Mouse (Mus musculus) mesoderm, embryonic 11.5 days (tissue): ENCODE measurements around the gene Lhx5.
A peak's percentile ranks its signal among the peaks of the same experiment; 100 is the strongest.

Source experiments
- DNase-seq: peaks from one replicate; pipeline ENCODE4 v3.0.0-alpha.2; 2012; ENCODE audit warnings: low read depth, low spot score

Lhx5 gene

DNA sequence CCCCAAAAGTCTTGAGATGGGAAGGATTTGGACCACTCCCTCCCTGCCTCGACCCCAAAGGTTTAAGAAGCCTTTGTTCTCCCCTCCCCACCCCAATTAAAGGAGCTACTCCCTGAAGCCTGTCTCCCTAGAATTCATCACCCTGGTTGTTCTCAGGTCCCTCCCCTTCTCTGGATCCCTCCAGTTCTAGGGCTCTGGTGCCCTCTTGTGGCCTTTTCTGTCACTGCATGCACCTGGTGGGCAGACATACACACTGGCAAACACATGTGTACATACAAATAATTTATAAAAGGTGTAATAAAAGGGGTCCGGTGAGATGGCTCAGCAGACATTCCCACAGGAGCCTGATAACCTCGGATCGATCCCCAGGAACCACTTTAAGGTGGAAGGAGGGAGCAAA lies 32.8 kb downstream of the Lhx5 start:
- peak; percentile 35 for DNase-seq

DNA sequence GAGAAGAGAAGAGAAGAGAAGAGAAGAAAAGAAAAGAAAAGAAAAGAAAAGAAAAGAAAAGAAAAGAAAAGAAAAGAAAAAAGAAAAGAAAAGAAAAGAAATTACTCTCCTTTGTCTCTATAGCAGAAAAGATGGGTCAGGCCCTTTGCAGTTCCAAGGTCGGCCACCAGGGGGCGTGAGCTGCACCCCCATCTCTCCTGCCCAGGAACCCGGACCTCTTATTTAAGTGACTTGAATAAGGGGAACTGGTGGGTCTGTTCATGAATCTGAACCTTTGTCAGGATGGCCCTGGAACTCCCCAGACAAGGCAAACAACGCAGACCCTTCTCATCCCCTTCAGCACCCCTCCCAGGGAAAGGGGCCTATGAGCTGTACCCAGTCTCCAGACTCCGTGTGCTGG lies 33.6 kb downstream of the Lhx5 start:
- DNase-seq: no peak

DNA sequence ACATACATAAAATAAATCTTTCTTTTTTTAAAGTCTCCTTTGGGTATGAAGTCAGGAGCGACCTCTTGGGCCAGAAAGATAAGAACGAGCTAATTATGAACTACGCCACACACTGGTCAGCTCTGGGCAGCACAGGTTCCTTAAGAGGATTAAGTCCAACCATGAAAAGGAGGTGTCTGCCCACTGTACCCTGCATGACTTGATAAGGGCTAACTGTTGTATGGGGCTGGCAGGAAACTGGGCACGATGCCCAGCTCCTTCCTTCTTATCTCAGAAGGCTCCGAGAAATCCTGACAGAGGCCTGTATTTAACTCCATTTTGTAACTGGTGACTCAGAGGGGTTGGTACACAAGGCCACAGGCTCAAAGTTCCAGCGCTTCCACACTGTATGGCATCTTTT lies 34.4 kb downstream of the Lhx5 start:
- no peak for DNase-seq

DNA sequence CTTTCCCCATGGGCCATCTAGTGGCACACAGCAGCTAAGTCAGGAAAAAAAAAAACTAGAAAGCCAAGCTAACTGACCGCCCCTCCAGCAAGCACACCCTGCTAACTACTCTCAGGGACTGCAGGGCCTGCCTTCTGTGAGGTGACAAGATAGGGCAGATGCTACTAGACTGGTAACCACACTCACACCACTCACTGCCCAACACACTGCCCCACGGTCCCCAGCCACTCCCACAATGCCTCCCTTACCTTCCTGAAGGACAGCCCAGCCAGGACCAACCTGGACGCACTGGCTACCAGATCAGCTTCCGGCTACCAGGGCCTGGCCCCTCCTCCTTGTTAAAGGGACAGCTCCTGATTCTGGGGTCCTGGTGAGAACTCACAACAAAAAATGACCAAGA lies 35.5 kb downstream of the Lhx5 start:
- DNase-seq: no peak

DNA sequence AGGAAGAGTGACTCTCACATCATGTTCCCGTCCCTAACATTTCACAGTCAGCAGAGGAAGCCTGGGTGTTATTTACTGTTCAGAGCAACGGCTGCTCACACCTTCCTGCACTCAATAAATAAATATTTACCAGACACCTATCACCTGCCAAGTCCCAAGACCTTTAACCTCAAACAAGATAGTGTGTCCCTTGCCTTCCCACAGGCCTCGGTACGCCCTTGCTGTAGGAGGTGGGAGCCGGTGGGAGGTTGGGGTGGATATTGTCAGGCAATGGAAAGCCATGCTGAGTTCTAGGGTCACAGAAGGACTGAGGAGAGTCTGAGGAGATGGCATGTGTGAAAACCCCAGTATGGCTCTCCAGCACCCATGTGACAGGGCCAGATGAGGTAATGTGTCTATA lies 36.8 kb downstream of the Lhx5 start:
- no peak for DNase-seq

DNA sequence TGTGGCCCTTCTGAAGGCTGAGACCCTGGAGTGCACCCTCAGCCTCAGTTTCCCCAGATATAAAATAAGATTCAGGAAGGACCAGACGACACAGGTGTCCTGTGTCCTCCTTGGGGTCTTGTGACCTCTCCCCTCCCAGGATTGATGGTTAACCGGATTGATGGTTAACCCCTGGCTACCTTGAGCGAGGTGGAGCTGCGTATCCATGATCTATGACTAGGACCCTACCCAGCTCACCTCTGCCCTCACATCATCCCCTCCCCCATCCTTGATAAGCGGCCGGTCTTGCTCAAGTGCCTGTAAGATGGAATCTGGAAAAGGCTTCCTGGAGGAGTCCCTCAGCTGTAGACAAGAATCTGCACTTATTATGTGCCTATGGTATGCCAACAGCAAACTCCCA lies 37.3 kb downstream of the Lhx5 start:
- no peak for DNase-seq

DNA sequence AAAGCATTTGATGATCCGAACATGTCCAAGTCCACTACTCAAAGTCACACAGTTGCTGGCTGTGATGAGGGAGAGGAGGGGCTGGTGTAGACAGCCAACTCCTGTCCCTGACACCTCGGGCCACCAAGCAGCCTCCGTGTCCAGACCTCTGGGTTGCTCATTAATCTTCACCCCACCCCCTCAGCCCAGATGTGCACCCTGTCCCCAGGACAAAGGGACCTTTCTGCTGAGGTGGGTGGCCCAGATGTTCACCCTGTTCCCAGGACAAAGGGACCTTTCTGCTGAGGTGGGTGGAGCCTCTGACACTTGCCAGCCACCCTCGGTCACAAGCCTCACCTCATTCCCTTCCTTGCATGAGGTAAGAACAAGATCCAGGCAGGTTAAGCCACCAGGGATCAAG lies 40.0 kb downstream of the Lhx5 start:
- no peak for DNase-seq

DNA sequence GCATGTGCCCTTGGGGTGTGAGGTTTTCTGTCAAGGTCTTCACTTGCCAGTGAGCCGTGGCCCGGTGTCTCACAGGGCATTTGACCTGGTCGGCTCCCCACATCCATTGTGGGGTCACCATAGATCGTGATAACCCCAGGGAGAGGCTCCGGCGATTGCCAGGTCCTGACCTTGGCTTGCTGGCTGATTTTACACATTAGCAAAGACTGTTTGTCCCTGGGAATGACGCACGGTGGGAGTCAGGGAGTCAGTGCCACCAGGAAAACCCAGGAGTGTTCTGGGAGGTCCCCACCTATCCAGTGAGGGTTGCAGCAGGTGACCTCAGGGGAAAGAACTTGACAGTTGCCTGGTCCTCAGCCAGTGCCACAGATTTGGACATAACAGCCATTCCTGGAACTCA lies 41.3 kb downstream of the Lhx5 start, which contains the start of gene Sdsl:
Gene Sdsl, minus strand, starts transcription at position 41 of the 400 bp plus-strand sequence.
- no peak for DNase-seq

DNA sequence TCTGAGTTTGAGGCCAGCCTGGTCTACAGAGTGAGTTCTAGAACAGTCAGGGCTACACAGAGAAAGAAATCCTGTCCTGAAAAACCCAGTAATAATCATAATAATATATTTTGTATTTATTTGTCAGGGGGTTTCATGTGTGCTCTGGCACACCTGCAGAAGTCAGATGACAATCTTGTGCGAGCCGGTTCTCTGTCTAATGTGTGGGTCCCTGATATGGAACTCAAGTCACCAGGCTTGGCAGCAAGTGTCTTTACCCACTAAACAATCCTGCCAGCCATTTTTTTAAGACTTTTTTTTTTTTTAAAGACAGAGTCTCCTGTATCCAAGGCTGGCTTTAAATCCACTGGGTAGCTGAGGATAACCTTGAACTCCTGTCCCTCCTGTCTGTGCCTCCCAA lies 41.9 kb downstream of the Lhx5 start:
- no peak for DNase-seq

DNA sequence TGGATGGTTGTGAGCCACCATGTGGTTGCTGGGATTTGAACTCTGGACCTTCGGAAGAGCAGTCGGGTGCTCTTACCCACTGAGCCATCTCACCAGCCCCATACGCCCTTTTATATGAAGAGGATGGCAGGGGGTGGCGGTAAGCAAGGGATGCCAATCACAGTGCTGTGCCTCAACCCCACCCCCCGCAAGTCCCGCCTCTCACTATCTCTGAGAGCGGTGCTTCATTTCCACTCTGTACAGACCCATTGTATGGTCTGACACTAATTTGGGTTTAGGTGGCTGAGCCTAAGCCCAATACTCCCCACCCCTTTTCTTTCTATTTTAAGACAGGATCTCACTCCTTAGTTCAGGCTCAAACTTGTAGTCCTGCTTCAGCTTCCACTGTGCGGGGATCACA lies 44.4 kb downstream of the Lhx5 start:
- DNase-seq: no peak

DNA sequence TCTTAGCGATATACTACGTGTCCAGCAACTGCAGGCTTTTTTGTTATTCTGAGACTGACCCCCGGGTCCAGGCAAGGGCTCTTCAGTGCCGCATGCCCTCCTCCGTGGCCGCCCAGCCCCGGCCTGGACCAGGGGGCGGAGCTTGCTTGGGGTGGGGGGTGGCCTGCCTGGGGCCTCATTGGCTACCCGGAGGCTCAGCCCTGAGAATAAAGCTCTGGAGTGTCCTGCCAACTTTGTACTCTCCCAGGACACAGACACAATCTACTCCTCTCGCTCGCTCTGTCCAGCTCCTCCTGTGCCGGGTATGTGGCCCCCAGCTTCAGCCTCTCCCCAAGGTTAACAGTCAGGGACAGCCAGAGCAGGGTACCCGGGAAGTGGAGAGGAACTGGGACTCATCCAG lies 44.8 kb downstream of the Lhx5 start, which contains the start of gene Sds:
Gene Sds, plus strand, starts transcription at position 231 of the 400 bp plus-strand sequence.
- DNase-seq: no peak

DNA sequence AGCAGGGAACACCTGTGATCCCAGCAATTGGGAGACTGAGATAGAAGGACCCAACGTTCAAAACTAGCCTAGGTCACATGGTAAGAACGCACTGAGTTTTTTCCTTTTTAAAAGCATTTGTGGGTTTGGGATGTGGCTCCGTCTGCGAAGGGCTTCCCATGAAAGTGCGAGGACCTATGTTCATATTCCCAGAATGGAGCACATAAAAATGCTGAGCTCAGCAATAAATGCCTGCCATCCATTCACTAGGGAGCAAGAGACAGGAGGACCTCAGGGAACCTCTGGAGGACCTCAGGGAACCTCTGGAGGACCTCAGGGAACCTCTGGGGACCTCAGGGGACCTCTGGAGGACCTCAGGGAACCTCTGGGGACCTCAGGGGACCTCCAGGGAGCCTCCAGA lies 46.5 kb downstream of the Lhx5 start:
- no peak for DNase-seq

DNA sequence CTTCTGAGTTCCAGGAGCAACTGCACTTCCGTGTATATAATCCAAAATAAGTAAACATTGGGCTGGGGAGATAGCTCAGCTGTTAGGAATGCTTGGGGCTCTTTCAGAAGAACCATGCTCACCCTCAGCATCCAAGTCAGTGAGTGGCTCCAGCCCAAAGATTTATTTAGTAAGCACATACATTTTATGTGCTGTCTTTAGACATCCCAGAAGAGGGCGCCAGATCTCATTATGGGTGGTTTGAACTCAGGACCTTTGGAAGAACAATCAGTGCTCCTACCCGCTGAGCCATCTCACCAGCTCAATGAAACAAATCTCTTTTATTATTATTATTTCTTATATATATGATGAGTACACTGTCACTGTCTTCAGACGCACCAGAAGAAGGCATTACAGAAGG lies 48.0 kb downstream of the Lhx5 start:
- no peak for DNase-seq

DNA sequence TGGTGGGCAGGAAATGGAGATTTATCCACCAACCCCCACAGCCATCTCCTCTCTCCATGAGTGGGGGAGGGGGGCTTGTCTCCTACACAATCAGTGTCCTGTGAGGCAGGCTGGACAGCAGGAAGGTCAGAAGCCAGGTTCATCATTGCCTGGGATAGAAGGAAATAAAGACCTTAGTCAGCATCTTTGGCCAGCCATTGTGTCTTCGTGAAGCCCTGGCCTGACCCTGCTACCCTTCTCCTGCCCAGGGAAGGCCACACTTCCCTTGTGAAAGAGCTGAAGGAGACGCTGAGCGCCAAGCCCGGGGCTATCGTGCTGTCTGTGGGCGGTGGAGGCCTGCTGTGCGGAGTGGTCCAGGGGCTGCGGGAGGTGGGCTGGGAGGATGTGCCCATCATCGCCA lies 49.7 kb downstream of the Lhx5 start:
- no peak for DNase-seq

DNA sequence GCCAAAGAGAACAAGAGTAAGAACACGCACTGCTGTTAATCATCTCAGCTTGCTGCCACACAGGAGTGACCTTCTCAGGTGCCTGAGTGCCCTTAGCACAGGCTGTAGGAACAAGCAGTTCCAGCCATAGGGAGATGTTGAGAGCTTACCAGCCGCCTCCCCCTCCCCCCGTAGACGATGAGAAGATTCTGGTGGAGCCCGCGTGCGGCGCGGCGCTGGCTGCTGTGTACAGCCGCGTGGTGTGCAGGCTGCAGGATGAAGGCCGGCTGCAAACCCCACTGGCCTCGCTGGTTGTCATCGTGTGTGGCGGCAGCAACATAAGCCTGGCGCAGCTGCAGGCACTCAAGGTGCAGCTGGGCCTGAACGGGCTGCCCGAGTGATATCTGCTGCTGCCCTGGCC lies 51.9 kb downstream of the Lhx5 start:
- no peak for DNase-seq

DNA sequence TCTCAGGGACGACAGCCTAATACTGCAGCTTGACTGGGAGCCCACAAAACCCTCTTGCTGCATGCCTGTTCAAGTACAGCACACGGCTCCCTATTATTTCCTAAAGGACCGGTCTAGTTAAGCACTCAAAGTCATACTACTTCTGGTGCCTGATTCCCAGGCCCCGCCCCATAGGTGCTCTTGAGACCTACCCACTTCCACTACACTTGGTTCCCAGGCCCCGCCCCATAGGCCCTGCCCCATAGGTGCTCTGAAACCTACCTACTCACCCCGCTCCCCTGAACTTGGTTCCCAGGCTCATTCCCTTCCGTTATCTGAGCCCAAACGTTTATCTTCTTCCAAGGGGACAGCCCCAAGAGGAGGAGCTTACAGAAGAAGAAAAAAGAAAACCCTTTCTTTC lies 56.3 kb downstream of the Lhx5 start:
- no peak for DNase-seq

DNA sequence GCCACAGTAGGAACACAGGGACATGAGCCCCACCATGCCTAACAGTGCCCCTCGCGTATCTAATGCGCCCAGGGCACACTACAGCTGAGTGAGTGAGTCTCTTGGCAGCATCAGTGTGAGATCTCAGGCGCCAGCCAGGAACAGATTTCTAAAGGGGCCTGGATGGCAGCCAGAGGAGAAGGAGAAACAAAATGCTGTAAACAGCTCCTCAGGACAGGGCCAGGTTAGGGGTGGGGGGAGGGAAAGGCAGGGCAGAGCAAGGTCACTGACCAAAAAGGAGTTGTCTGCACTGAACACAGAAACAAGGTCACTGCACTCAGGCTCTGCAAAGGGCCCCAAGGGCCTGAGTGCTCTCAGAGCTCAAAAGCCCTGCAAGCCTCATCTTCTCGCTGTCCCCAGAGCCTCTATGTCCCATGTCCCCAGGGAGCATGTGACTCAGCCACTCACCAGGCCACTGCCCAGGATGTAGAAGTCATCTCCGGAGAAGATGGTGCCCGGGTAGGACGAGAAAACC lies 59.2 kb downstream of the Lhx5 start:
- no peak for DNase-seq
